Mouse (Mus musculus) liver, adult 2 months (tissue): Measurements from ENCODE around the gene Trmt1l.

Source experiments
- CTCF ChIP-seq: fragments of 200-500 bp; IDR thresholded peaks from 2 replicates; pipeline ENCODE4 v1.5.1; 2011; ENCODE audit warnings: low read depth, low read length, control low read depth
- POLR2A ChIP-seq: fragments of 200-500 bp; IDR thresholded peaks from 2 replicates; pipeline ENCODE4 v1.6.1; 2011; ENCODE audit warnings: low read length, control low read depth; ENCODE audit not compliant: insufficient read depth; ENCODE audit errors: extremely low read depth

DNA sequence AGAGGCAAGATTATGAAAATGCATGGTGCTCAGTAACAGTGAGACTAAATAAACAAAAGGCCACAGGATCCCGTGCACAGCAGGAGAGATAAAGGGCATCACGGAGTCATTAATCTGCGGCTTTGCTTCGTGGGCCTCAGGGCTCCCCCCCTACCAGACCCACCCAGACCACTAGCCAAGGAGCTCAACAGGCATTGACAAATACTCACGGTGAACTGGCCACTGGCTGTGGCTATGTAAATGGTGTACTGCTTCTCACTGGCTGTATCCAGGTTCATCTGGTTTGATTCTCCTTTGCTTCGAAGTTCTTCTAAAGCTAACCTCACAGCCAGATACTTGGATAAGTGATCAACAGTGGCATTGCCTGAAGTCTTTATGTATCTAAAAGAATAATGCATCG lies 43.1 kb downstream of the Trmt1l start:
- no peak for TF ChIP-seq CTCF
- TF ChIP-seq POLR2A: no peak
